Mouse (Mus musculus) megakaryocyte, embryonic 14.5 days (primary cell): ENCODE data around the gene Nrarp.

ENCODE experiments used
- FLI1 ChIP-seq: IDR thresholded peaks from 2 replicates; pipeline ENCODE4 v1.6.1; 2012; ENCODE audit warnings: low read length, inconsistent platforms, mixed read lengths
- GATA1 ChIP-seq: IDR thresholded peaks from 3 replicates; pipeline ENCODE4 v1.6.1; 2012; ENCODE audit warnings: mixed read lengths, low read length, inconsistent platforms, borderline replicate concordance

GRCm38 (mm10) chr2:25151280-25151956 is 29.1 kb upstream of the Nrarp start:
- TF ChIP-seq FLI1: no peak
- no peak for TF ChIP-seq GATA1
